Mouse (Mus musculus) kidney, postnatal 0 days (tissue): ENCODE data around the gene Eif2a. TPM values are rescaled to one million over a fixed set of nuclear protein-coding genes. Genes with fewer than 3 reads are reported as not detected.
"Not testable (repeated sequence)": the region's sequence is repeated elsewhere in the genome, so short reads cannot be mapped to it uniquely, and the experiment has no call there.

Experiments used
- ATAC-seq: fragments of 200-750 bp; cut with Nextera tagmentation; replicated peaks from 2 replicates; pipeline ENCODE4 v1.8.0; 2017; ENCODE audit warnings: low read depth, moderate number of reproducible peaks, moderate TSS enrichment, moderate library complexity; ENCODE audit not compliant: low FRiP score
- DNase-seq: peaks from one replicate; pipeline ENCODE4 v3.0.0-alpha.2; 2016; ENCODE audit warnings: low spot score
- H3K27ac ChIP-seq: fragments of 300-500 bp; sonication (generic); 2 replicates; pipeline ENCODE4 v1.5.1; 2014; ENCODE audit warnings: mild to moderate bottlenecking
- H3K27me3 ChIP-seq: fragments of 300-500 bp; sonication (generic); 2 replicates; pipeline ENCODE4 v1.6.1; 2014; ENCODE audit warnings: low read length, mixed read lengths; ENCODE audit not compliant: insufficient read depth
- H3K36me3 ChIP-seq: fragments of 300-500 bp; sonication (generic); 2 replicates; pipeline ENCODE4 v1.6.1; 2014; ENCODE audit warnings: low read length, mixed read lengths; ENCODE audit not compliant: insufficient read depth
- H3K4me1 ChIP-seq: fragments of 300-500 bp; sonication (generic); replicated peaks from 2 replicates; pipeline ENCODE4 v1.6.1; 2014; ENCODE audit warnings: antibody characterized with exemption, low read length, mixed read lengths; ENCODE audit not compliant: insufficient read depth
- H3K4me2 ChIP-seq: fragments of 300-500 bp; sonication (generic); 2 replicates; pipeline ENCODE4 v1.6.1; 2014; ENCODE audit warnings: mild to moderate bottlenecking, low read length, moderate library complexity, mixed read lengths
- H3K4me3 ChIP-seq: fragments of 300-500 bp; sonication (generic); replicated peaks from 2 replicates; pipeline ENCODE4 v1.5.1; 2014; ENCODE audit warnings: low read depth, low read length
- H3K9ac ChIP-seq: fragments of 300-500 bp; sonication (generic); 2 replicates; pipeline ENCODE4 v1.6.1; 2014; ENCODE audit warnings: low read depth, low read length
- H3K9me3 ChIP-seq: fragments of 300-500 bp; sonication (generic); replicated peaks from 2 replicates; pipeline ENCODE4 v1.6.1; 2016; ENCODE audit warnings: low read length, inconsistent platforms, mixed read lengths
- CTCF ChIP-seq: IDR thresholded peaks from 2 replicates; pipeline ENCODE4 v1.5.1; 2016; ENCODE audit warnings: antibody characterized with exemption, low read depth, mild to moderate bottlenecking, moderate library complexity
- WGBS: fragments of 180-500 bp; shearing (Covaris S2); extraction: QIAGEN DNeasy Blood & Tissue Kit; methylation state at CpG from one replicate; pipeline ENCODE4 v1.1.7; 2014; 5-methylcytosine and 5-hydroxymethylcytosine counted together
- polyA plus RNA-seq: library from polyadenylated mRNA; unstranded; fragments of >200 nt; fragmentation: Nextera tagmentation; extraction: Ambion mirVana; gene quantifications from 2 replicates; pipeline ENCODE4 v1.2.1, GENCODE M21; 2015

Gene Eif2a
- polyA plus RNA-seq, 1 experiment from 2014 or later: 55.8 TPM

- H3K4me2 ChIP-seq: peak within 1 kb of the TSS; percentile 67
- no peaks in the 10 kb centered on the region for H3K36me3 ChIP-seq
- no peaks in the 10 kb centered on the region for H3K27me3 ChIP-seq
- no peaks in the 10 kb centered on the region for H3K9me3 ChIP-seq
- TF ChIP-seq CTCF: no peak; the same call in 1 of the 2 replicates
- peak within 1 kb of the TSS; percentile 89 for H3K9ac ChIP-seq
- H3K4me3 ChIP-seq: peak within 1 kb of the TSS; percentile 59
- H3K4me1 ChIP-seq: no peaks in the 10 kb centered on the region
- peak; percentile 94 for ATAC-seq
- peak within 1 kb of the TSS; percentile 97 for H3K27ac ChIP-seq
- peak; percentile 97 for DNase-seq
- WGBS: 2% methylated on average over 54 of the region's 59 CpGs
Measured at GRCm38 (mm10) chr3:58576137-58577066, 50.8 kb downstream of the Eif2a start, which contains the start of gene Selenot. Gene Selenot (plus strand): TSS chr3:58576636.

GRCm38 (mm10) chr3:58577067-58577503 is 51.5 kb downstream of the Eif2a start:
- Histone ChIP-seq H3K4me3 (peak overlapping the region; percentile 59), H3K9me3 (no peaks in the 10 kb centered on the region), H3K27ac (peak overlapping the region; percentile 97), H3K36me3 (no peaks in the 10 kb centered on the region), H3K4me2 (peak overlapping the region; percentile 67), H3K9ac (peak overlapping the region; percentile 89), H3K27me3 (no peaks in the 10 kb centered on the region), H3K4me1 (no peaks in the 10 kb centered on the region)
- WGBS: under 1% methylated on average over 31 of the region's 36 CpGs
- ATAC-seq (peak; percentile 70), DNase-seq (peak; percentile 65)
- no peak for TF ChIP-seq CTCF

GRCm38 (mm10) chr3:58577506-58578050 is 52.0 kb downstream of the Eif2a start:
- DNase-seq (peak; percentile 50), ATAC-seq (no peak)
- Histone ChIP-seq H3K4me3 (peak overlapping the region; percentile 59), H3K4me2 (peak overlapping the region; percentile 67), H3K9me3 (no peaks in the 10 kb centered on the region), H3K27me3 (no peaks in the 10 kb centered on the region), H3K27ac (peak overlapping the region; percentile 97), H3K36me3 (no peaks in the 10 kb centered on the region), H3K4me1 (no peaks in the 10 kb centered on the region), H3K9ac (peak overlapping the region; percentile 89)
- 8% methylated on average over 8 of the region's 8 CpGs for WGBS
- TF ChIP-seq CTCF: no peak

GRCm38 (mm10) chr3:58581530-58581929 is 55.9 kb downstream of the Eif2a start:
- H3K27ac ChIP-seq: no peak overlapping the region
- no peak for TF ChIP-seq CTCF
- ATAC-seq: no peak

GRCm38 (mm10) chr3:58582297-58582696 is 56.7 kb downstream of the Eif2a start:
- DNase-seq (no peak), ATAC-seq (no peak)
- H3K27me3 ChIP-seq: no peaks in the 10 kb centered on the region
- H3K4me1 ChIP-seq: no peaks in the 10 kb centered on the region
- H3K4me2 ChIP-seq: no peak overlapping the region
- TF ChIP-seq CTCF: no peak
- 76% methylated on average over 5 of the region's 5 CpGs for WGBS
- no peak overlapping the region for H3K27ac ChIP-seq
- H3K9ac ChIP-seq: no peak overlapping the region
- no peaks in the 10 kb centered on the region for H3K9me3 ChIP-seq
- peaks cover 12% of the 10 kb centered on the region; the same call in 1 of the 2 replicates for H3K36me3 ChIP-seq
- no peak overlapping the region for H3K4me3 ChIP-seq

More at GRCm38 (mm10) chr3:58581530-58581929, 55.9 kb downstream of the Eif2a start:
- H3K4me2 ChIP-seq: no peak overlapping the region
- no peaks in the 10 kb centered on the region for H3K4me1 ChIP-seq
- no peaks in the 10 kb centered on the region for H3K27me3 ChIP-seq
- peaks cover 8% of the 10 kb centered on the region; the same call in 1 of the 2 replicates for H3K36me3 ChIP-seq
- no peak overlapping the region for H3K4me3 ChIP-seq
- no peak overlapping the region for H3K9ac ChIP-seq
- no peak for DNase-seq
- 74% methylated on average over 4 of the region's 4 CpGs for WGBS
- no peaks in the 10 kb centered on the region for H3K9me3 ChIP-seq

GRCm38 (mm10) chr3:58582788-58583426 is 57.3 kb downstream of the Eif2a start:
- Histone ChIP-seq H3K4me3 (no peak overlapping the region), H3K36me3 (peaks cover 12% of the 10 kb centered on the region; the same call in 1 of the 2 replicates), H3K27ac (no peak overlapping the region), H3K4me1 (no peaks in the 10 kb centered on the region), H3K9ac (no peak overlapping the region), H3K9me3 (no peaks in the 10 kb centered on the region), H3K27me3 (no peaks in the 10 kb centered on the region), H3K4me2 (no peak overlapping the region)
- ATAC-seq (no peak), DNase-seq (no peak)
- TF ChIP-seq CTCF: no peak
- 75% methylated on average over 5 of the region's 5 CpGs for WGBS

GRCm38 (mm10) chr3:58590544-58590943 is 64.9 kb downstream of the Eif2a start:
- peaks cover 28% of the 10 kb centered on the region; the same call in 1 of the 2 replicates for H3K36me3 ChIP-seq
- H3K27ac ChIP-seq, H3K4me1 ChIP-seq, H3K4me2 ChIP-seq, H3K27me3 ChIP-seq, ATAC-seq, H3K4me3 ChIP-seq, DNase-seq, H3K9ac ChIP-seq, H3K9me3 ChIP-seq: not testable (repeated sequence)
- 89% methylated on average over 4 of the region's 4 CpGs for WGBS

- H3K4me1 ChIP-seq, ATAC-seq, H3K27me3 ChIP-seq, DNase-seq, H3K9me3 ChIP-seq, H3K4me3 ChIP-seq, H3K4me2 ChIP-seq, H3K27ac ChIP-seq, H3K9ac ChIP-seq: not testable (repeated sequence)
- 94% methylated on average over 7 of the region's 7 CpGs for WGBS
- H3K36me3 ChIP-seq: peaks cover 16% of the 10 kb centered on the region; the same call in 1 of the 2 replicates
Measured at GRCm38 (mm10) chr3:58592666-58593065, 67.0 kb downstream of the Eif2a start.
